Mouse (Mus musculus) CD8-positive naive resting alpha-beta T cell, adult 2 months (primary cell): ENCODE results near the gene Arl8b.
A peak's percentile ranks its signal among the peaks of the same experiment; 100 is the strongest.
"Not testable (repeated sequence)": the region's sequence is repeated elsewhere in the genome, so short reads cannot be mapped to it uniquely, and the experiment has no call there.

Experiments used
- DNase-seq, 2 experiments: peaks; one replicate each; pipeline ENCODE4 v3.0.0; 2022; ENCODE audit warnings: low read depth in 2 of 2, low spot score in 2 of 2

Arl8b gene

GRCm38 (mm10) chr6:108833963-108834697 lies 51.2 kb downstream of the Arl8b start:
- no peak for DNase-seq

GRCm38 (mm10) chr6:108835765-108836691 lies 53.1 kb downstream of the Arl8b start:
- peak; percentile 69 to 73 for DNase-seq

GRCm38 (mm10) chr6:108837081-108837480 lies 54.2 kb downstream of the Arl8b start:
- no peak for DNase-seq

GRCm38 (mm10) chr6:108837958-108838357 lies 55.1 kb downstream of the Arl8b start:
- no peak for DNase-seq

- no peak for DNase-seq
Observed at GRCm38 (mm10) chr6:108839432-108839831, 56.5 kb downstream of the Arl8b start.

- no peak for DNase-seq
Observed at GRCm38 (mm10) chr6:108840861-108841640, 58.2 kb downstream of the Arl8b start.

GRCm38 (mm10) chr6:108843664-108844063 lies 60.8 kb downstream of the Arl8b start:
- DNase-seq, result no peak

GRCm38 (mm10) chr6:108844093-108844492 lies 61.2 kb downstream of the Arl8b start:
- no peak for DNase-seq

- DNase-seq, result no peak
Observed at GRCm38 (mm10) chr6:108844771-108845170, 61.9 kb downstream of the Arl8b start.

- DNase-seq, result no peak
Observed at GRCm38 (mm10) chr6:108852088-108852670, 69.3 kb downstream of the Arl8b start.

GRCm38 (mm10) chr6:108852986-108853385 lies 70.1 kb downstream of the Arl8b start:
- DNase-seq, result no peak

GRCm38 (mm10) chr6:108858583-108858982 lies 75.7 kb downstream of the Arl8b start:
- no peak for DNase-seq

GRCm38 (mm10) chr6:108861226-108861625 lies 78.3 kb downstream of the Arl8b start:
- no peak for DNase-seq

- DNase-seq, result no peak
Observed at GRCm38 (mm10) chr6:108862548-108862947, 79.6 kb downstream of the Arl8b start.

GRCm38 (mm10) chr6:108866317-108866716 lies 83.4 kb downstream of the Arl8b start:
- DNase-seq, result no peak

GRCm38 (mm10) chr6:108869031-108869430 lies 86.1 kb downstream of the Arl8b start:
- DNase-seq, result not testable (repeated sequence)

GRCm38 (mm10) chr6:108870421-108870820 lies 87.5 kb downstream of the Arl8b start:
- DNase-seq, result no peak

- DNase-seq, result no peak
Observed at GRCm38 (mm10) chr6:108871251-108871650, 88.4 kb downstream of the Arl8b start.
